Mouse (Mus musculus): ENCODE data around the gene Il17a.

Gene Il17a

DNA sequence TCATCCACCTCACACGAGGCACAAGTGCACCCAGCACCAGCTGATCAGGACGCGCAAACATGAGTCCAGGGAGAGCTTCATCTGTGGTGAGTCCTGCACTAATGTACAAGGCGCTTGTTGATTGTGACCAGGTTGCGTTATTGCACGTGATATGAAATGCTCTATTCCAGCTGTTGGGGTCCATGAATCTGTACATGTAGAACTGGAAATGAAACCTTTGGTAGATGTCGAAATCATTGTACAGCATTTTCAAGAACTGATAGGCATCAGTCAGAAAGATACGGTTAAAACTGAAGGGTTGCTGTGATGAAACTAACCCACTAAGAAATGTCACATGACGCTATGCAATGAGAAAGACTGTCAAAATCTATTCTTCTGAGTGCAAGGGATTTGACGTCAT is at the start of gene Il17a:
TSS of gene Il17a (plus strand) at position 3 of the 400 bp plus-strand sequence.
- no peak for TF ChIP-seq GATA4 (IDR thresholded peaks at IDR 0.05; ENCODE audit: insufficient replicate concordance, low read length)

DNA sequence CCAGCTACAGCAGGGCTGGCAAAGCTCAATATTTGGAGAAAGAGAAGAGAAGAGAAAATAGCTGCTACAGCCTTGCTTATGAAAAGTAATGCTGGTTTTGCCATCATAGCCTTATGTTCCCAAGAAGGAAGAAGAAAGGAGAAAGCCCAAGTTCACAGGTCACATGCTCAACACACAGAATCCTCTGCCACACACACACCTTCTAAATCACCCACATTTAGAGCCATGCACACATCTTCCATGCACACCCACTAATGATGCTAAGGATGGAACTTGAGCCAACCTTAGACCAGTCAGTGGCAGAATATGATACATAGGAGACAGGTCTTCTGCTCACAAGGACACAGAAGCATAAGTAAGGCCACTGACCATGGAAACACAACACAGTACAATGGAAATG is 47.9 kb upstream of the Il17a start:
- TF ChIP-seq GATA4 (IDR thresholded peaks at IDR 0.05; ENCODE audit: insufficient replicate concordance, low read length) = no peak

GRCm38 (mm10) chr1:20683386-20683785 is 47.3 kb upstream of the Il17a start:
- no peak for TF ChIP-seq GATA4 (IDR thresholded peaks at IDR 0.05; ENCODE audit: insufficient replicate concordance, low read length)

DNA sequence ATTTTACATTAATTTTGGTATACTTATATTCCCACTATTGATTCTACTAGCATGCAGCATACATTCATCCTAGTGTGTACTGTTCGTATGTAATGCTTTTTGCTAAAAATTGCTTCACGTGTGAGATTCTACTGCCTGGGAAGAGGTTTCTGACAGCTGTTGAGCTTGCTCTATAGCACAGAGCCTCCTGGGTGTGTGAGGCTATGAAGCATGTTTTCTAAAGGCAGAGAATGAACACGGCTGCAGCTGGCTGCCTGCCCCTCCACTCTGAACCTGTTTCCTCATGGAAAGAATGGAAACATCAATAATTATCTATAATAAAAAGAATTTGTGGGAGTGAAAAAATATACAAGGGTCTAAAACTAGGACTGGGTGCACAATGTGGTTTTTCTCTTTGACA is 46.9 kb upstream of the Il17a start:
- TF ChIP-seq GATA4 (IDR thresholded peaks at IDR 0.05; ENCODE audit: insufficient replicate concordance, low read length) = no peak

DNA sequence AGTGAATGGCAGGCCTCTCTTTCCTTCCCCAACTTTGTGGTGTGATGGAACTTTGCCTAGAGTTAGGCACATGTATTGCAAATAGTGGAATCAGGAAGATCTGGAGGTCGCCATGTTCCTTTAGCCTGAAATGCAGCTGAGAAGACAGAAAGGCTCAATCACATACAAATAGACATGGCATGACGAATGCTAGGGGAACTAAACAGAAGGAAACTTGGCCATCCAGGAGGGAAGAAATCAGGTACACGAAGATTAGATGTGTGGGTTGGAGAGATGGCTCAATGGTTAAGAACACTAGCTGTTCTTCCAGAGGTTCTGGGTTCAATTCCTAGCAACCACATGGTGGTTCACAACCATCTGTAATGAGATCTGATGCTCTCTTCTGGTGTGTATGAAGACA is 46.3 kb upstream of the Il17a start:
- no peak for TF ChIP-seq GATA4 (IDR thresholded peaks at IDR 0.05; ENCODE audit: insufficient replicate concordance, low read length)

GRCm38 (mm10) chr1:20685393-20685792 is 45.3 kb upstream of the Il17a start:
- no peak for TF ChIP-seq GATA4 (IDR thresholded peaks at IDR 0.05; ENCODE audit: insufficient replicate concordance, low read length)

DNA sequence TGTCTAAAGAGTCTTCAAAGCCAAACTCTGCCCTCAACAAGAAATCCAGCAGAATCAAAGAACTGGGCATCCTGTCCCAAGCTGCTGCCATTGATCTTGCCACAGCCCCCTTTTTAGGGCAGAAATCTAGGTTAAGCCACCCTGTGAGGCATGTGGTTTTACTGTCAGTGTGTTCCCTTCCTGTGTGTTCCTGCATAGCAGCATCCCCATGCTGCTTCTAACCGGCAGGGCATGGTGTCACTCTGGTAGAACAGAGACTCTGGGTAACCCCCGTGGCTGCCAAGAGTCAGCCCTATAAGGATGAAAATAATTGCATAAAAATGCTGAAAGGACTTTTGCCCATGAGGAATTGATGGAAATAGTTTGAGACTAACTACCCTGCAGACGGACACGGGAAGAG is 44.8 kb upstream of the Il17a start:
- TF ChIP-seq GATA4 (IDR thresholded peaks at IDR 0.05; ENCODE audit: insufficient replicate concordance, low read length) = no peak

DNA sequence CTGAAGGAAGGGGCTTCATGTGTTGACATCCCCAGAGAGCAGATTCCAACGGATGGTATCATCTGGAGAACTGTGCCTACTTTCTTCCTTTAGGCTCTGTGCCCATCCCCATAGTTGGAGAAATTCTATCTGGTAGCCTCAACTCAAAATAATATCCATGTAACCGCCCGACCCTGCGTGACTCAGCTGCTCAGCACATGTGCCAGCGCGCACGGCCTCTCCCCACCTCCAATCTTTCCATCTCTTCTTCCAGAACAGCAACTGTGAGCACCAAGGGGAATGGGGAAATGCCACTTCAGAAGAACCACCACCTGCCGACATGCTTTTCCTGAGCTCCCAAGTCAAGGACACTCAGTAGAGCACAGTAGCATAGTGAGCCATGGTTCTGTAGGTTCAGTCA is 39.4 kb upstream of the Il17a start:
- TF ChIP-seq GATA4 (IDR thresholded peaks at IDR 0.05; ENCODE audit: insufficient replicate concordance, low read length) = no peak

DNA sequence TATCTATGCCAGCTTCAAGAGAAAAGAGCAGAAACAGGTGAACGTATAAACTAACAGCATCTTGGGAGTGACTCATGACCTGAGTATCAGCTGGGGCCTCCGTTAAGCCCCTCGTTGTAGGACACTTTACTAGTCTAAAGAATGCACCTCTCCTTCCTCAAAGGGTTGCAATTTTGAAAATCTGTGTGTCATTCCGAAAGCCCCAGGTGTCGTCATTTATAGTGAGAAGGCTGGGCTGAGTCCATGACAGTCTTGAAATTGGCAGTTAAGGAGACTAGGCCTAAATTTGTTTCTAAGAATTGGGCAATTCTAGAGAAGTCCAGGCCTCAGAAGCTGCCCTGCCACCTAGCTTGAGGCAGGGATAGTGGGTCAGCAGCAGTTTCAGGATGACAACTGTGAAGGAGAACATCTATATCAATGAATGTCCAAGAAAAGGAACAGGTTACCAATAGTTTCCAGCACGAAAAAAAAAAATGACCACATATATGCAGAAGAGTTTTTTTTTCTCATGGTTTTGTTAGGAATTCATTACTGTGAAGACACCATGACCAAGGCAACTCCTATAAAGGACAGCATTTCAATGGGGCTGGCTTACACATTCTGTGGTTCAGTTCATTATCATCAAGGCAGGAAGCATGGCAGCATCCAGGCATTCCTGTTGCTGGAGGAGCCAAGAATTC is 36.9 kb upstream of the Il17a start:
- no peak for TF ChIP-seq GATA4 (IDR thresholded peaks at IDR 0.05; ENCODE audit: insufficient replicate concordance, low read length)

- no peak for TF ChIP-seq GATA4 (IDR thresholded peaks at IDR 0.05; ENCODE audit: insufficient replicate concordance, low read length)
Measured at GRCm38 (mm10) chr1:20700011-20700410, 30.7 kb upstream of the Il17a start.

DNA sequence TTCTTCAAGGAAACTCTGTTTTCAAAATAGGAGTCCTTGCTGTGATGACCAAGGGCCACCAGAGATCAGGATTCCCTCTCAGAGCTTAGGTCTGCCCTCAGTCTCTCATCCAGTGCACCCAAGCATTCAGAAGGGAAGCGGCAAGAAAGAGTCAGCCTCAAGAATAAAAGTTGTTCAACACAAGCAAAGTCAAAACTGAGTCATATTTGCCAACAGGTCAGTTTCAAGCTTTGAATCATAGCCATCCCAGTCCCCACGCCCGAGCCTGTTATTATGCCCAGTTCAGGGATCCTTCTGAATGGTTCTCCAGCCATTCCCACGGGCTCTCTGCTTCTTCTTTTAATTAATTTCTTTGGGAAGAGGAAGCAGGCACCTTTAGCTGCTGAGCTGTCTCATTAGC is 5.9 kb downstream of the Il17a start:
- TF ChIP-seq GATA4 (IDR thresholded peaks at IDR 0.05; ENCODE audit: insufficient replicate concordance, low read length) = no peak

DNA sequence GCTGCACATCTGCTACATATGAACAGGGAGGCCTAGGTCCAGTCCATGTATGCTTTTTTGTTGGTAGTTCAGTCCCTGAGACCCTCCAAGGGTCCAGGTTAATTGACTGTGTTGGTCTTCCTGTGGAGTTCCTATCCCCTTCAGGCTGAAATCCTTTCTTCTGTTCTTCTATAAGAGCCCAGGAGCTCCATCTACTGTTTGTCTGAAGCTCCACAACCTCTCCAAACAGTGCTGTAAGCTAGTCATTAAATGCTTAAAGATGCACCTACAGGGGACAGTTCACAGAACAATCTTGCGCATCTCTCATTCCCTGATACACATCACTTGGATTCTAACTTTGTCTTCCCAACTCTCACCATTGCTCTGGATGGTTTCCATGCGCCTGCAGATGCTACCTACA is 7.8 kb downstream of the Il17a start:
- no peak for TF ChIP-seq GATA4 (IDR thresholded peaks at IDR 0.05; ENCODE audit: insufficient replicate concordance, low read length)

DNA sequence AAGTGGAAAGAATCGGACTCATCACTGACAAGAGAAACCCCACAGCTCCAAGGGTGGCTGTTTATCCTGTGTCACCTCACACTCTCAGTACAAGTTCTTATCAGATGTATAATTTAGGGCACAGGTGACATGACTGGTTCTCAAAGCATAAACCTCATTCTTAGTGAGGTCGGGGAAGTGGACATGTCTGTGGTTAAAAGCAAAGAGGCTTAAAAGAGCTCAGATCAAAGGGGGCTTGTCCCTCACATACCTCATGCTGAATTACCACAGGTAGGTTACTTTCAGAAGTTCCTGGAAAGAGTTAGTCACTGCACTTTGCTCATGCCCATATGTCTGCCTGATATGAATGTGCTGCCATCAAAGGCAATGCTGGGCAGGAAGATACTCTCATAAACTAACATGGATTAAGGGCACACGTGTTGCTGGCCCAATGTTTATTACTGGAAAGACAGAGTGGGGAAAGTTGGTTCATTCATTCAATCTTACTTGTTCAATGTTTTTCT is 9.8 kb downstream of the Il17a start:
- TF ChIP-seq GATA4 (IDR thresholded peaks at IDR 0.05; ENCODE audit: insufficient replicate concordance, low read length) = no peak

DNA sequence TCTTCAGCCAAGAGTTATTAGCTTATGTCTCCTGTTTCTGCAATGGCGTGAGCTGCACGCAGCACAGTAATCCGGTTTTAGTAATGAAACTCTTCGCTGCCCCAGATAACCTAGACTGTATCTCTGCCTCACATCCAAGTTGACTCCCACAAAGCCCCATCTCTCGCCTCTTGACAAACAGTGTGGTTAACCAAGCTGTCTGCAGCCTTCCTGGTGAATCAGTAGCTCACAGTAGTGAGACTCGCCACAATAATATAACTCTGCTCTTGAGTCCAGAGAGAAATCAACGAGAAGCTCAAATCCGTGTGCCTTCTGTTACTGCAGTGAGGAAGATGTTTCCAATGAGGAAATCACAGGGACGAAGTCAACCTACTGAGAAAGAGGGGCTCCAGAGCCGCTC is 23.7 kb downstream of the Il17a start:
- TF ChIP-seq GATA4 (IDR thresholded peaks at IDR 0.05; ENCODE audit: insufficient replicate concordance, low read length) = no peak

GRCm38 (mm10) chr1:20757586-20757985 is 26.9 kb downstream of the Il17a start:
- no peak for TF ChIP-seq GATA4 (IDR thresholded peaks at IDR 0.05; ENCODE audit: insufficient replicate concordance, low read length)

- TF ChIP-seq GATA4 (IDR thresholded peaks at IDR 0.05; ENCODE audit: insufficient replicate concordance, low read length) = no peak
Measured at GRCm38 (mm10) chr1:20759799-20760198, 29.1 kb downstream of the Il17a start.

DNA sequence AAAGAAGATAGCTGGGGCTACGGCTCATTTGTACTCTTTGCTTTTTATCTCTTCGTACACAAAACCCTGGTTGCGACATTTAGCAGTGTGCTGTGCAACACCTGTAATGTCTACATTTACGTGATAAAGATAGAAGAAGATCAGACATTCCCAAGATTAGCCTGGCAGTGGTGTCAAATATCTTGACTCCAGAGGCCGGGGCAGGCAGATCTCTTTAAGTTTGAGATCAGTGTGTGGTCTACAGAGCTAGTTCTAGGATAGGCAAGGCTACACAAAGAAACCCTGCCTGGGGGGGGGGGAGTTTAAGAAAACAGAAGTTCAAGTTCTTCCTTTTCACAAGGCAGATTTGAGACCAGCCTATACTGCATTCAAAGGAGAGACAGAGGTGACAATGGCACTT is 29.6 kb downstream of the Il17a start:
- TF ChIP-seq GATA4 (IDR thresholded peaks at IDR 0.05; ENCODE audit: insufficient replicate concordance, low read length) = no peak

All from liver, adult (tissue).